Mouse (Mus musculus): ENCODE results near the gene Ces1g.

DNA sequence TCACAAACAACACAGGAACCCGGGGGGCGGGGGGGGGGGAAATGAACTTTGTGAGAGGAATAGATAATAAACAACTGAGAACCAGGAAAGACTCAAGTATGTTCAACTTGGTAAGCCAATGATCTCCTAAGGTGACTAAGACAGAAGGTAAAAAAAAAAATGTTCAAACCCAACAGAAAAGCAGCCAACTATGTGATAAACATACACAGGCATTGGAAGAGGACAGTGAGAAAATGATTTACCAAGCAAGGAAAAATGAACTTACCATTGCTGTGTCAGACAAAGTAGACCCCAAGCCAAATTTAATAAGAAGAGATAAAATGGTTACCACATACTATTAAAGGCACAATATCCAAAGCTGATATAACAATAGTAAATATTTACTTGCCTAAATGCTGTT lies 2.4 kb upstream of the Ces1g start:
- TF ChIP-seq FLI1 (IDR thresholded peaks at IDR 0.05; ENCODE audit: low read length) (no peak), GATA1 (IDR thresholded peaks at IDR 0.05; ENCODE audit: borderline replicate concordance, low read length) (no peak)
